Mouse (Mus musculus) CD8-positive naive resting alpha-beta T cell, adult 2 months (primary cell): ENCODE data around the gene Fbxw28.
"Not testable (repeated sequence)": the region's sequence is repeated elsewhere in the genome, so short reads cannot be mapped to it uniquely, and the experiment has no call there.

Source experiments
- DNase-seq, 2 experiments: peaks; one replicate each; pipeline ENCODE4 v3.0.0; 2022; ENCODE audit warnings: low read depth in 2 of 2, low spot score in 2 of 2

The Fbxw28 gene

DNA sequence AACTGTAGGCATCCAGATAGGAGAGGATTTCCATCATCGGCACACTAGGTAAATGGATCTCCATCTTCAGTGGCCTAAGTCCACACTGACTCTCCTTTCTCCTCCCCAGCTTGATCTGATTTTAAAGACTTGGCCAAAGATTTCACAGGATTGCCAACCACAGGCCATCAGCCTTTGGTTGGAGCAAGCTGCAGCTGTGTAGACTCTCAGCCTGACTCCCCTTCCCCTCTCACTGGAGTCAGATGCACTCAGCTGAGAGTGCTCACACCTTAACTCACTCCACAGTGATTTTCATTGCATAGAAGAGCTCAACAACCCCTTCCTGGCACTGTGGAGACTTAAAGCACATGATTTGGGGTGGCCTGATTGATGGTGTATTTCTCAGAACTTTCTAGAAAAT lies at the start of gene Fbxw28:
Gene Fbxw28, minus strand, starts transcription at position 101 of the 400 bp plus-strand sequence.
- not testable (repeated sequence) for DNase-seq

GRCm38 (mm10) chr9:109287576-109287975 lies 51.9 kb downstream of the Fbxw28 start, which contains the start of gene Fbxw14:
Gene Fbxw14, minus strand, starts transcription at chr9:109287676.
- not testable (repeated sequence) for DNase-seq
